In the genomic region with DNA sequence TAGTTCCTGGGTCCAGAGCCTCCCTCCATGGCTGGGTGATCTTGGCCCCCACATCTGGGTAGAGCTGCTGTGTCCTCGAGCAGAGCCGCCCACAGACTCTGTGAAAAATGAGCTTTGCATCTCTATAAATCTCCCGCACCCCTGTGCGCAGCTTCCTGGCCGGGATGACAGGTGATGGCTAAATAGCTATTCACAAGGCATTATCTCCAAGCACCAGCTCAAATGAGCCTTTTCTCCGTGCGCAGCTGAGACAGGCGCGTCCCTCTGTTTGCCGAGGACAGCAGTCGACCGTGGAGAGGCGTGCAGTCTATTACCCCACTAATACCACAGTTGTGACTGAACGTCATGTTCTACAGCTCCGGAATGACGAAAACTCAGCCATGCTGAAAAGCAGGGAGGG, we compare ENCODE assay signal across 15 mouse cellular contexts. TPM values are rescaled to one million over a fixed set of nuclear protein-coding genes. Genes with fewer than 3 reads are reported as not detected.
A peak's percentile ranks its signal among the peaks of the same experiment; 100 is the strongest.
DNase-seq lines count a peak whose midpoint lies in the region; ATAC-seq and TF ChIP-seq lines count a peak whose summit lies in the region.
"Had no signal": no experiment of that assay in that cellular context is flagged by ENCODE, and none has a peak within 500 bp of the region (broad histone marks: within the 10 kb centered on the region; RNA-seq: fewer than 3 reads in every experiment).

No protein-coding gene starts in this region.

- no peak for TF ChIP-seq POLR2A in olfactory bulb, adult 2 months (IDR thresholded peaks at IDR 0.05; ENCODE audit: insufficient read depth, low read depth, low read length)

- no peak overlapping the region for H3K4me3 ChIP-seq in kidney, postnatal 0 days (replicated peaks; ENCODE audit: low read depth, low read length)
- H3K4me3 ChIP-seq in forebrain, embryonic 14.5 days (ENCODE audit: low read depth, low read length) = no peak overlapping the region
- H3K4me3 ChIP-seq in olfactory bulb, adult 2 months (ENCODE audit: insufficient read depth, low read depth, low read length) = no peak overlapping the region
- H3K4me3 ChIP-seq: embryonic facial prominence, embryonic 12.5 days; heart, embryonic 10.5 days; limb, embryonic 13.5 days; lung, embryonic 15.5 days had no signal

- H3K27me3 ChIP-seq in kidney, postnatal 0 days (ENCODE audit: insufficient read depth, low read length) = no peaks in the 10 kb centered on the region
- no peaks in the 10 kb centered on the region for H3K27me3 ChIP-seq in forebrain, embryonic 14.5 days (replicated peaks; ENCODE audit: control insufficient read depth, insufficient read depth, low read length)

- no peak for TF ChIP-seq CTCF in kidney, postnatal 0 days (IDR thresholded peaks at IDR 0.05; ENCODE audit: low read depth)
- TF ChIP-seq CTCF in olfactory bulb, adult 2 months (IDR thresholded peaks at IDR 0.05; ENCODE audit: insufficient read depth, low read depth, low read length) = no peak

- 7% methylated on average over 16 of the region's 16 CpGs for WGBS in kidney, postnatal 0 days
- 5% methylated on average over 16 of the region's 16 CpGs for WGBS in forebrain, embryonic 14.5 days
- WGBS in olfactory bulb, adult 2 months = 10% methylated on average over 16 of the region's 16 CpGs

- ATAC-seq in kidney, postnatal 0 days (replicated peaks; ENCODE audit: low FRiP score, low read depth) = peak; percentile 80
- ATAC-seq in forebrain, embryonic 14.5 days = peak; percentile 56; the same call in 1 of the 2 replicates

- no peak overlapping the region for H3K9ac ChIP-seq in kidney, postnatal 0 days (ENCODE audit: low read depth, low read length)
- peak overlapping the region; percentile 30; the same call in 1 of the 2 replicates for H3K9ac ChIP-seq in forebrain, embryonic 14.5 days (ENCODE audit: low read length)
- H3K9ac ChIP-seq: embryonic facial prominence, embryonic 12.5 days; limb, embryonic 13.5 days; lung, embryonic 15.5 days had no signal

- peak; percentile 88 for DNase-seq in kidney, postnatal 0 days (ENCODE audit: low spot score)
- no peak for DNase-seq in kidney, adult 11 months
- peak; percentile 60 for DNase-seq in forebrain, embryonic 14.5 days (ENCODE audit: low spot score)
- DNase-seq in mesoderm, embryonic 11.5 days (ENCODE audit: low read depth, low spot score) = peak; percentile 39
- no peak for DNase-seq in adrenal gland, adult 2 months
- no peak for DNase-seq in ovary, adult 18-20 months (ENCODE audit: low spot score)
- no peak for DNase-seq in cerebellum, postnatal 25 days
- DNase-seq: adrenal gland, postnatal 10 days; cerebellum, adult 11-12 months; right cerebral cortex, postnatal 25 days had no signal

- H3K27ac ChIP-seq in kidney, postnatal 0 days = no peak overlapping the region
- H3K27ac ChIP-seq in forebrain, embryonic 14.5 days (ENCODE audit: low read depth, low read length) = peak overlapping the region; percentile 45; the same call in 1 of the 2 replicates
- H3K27ac ChIP-seq in olfactory bulb, adult 2 months (ENCODE audit: insufficient read depth, low read depth, low read length) = peak overlapping the region; percentile 23; the same call in 1 of the 2 replicates
- H3K27ac ChIP-seq: embryonic facial prominence, embryonic 12.5 days; heart, embryonic 10.5 days; limb, embryonic 13.5 days; lung, embryonic 15.5 days had no signal

- H3K4me1 ChIP-seq in kidney, postnatal 0 days (replicated peaks; ENCODE audit: insufficient read depth, low read length) = peaks cover 7% of the 10 kb centered on the region; the same call in 1 of the 2 replicates
- H3K4me1 ChIP-seq in forebrain, embryonic 14.5 days (ENCODE audit: control insufficient read depth, insufficient read depth, low read length) = peaks cover 14% of the 10 kb centered on the region
- H3K4me1 ChIP-seq in olfactory bulb, adult 2 months (ENCODE audit: control insufficient read depth, insufficient read depth, low read length) = peaks cover 24% of the 10 kb centered on the region
- H3K4me1 ChIP-seq: embryonic facial prominence, embryonic 12.5 days; limb, embryonic 13.5 days; lung, embryonic 15.5 days had no signal

- H3K4me2 ChIP-seq in kidney, postnatal 0 days (ENCODE audit: low read length) = peak overlapping the region; percentile 27; the same call in 1 of the 2 replicates
- peak overlapping the region; percentile 23; the same call in 1 of the 2 replicates for H3K4me2 ChIP-seq in forebrain, embryonic 14.5 days (ENCODE audit: low read length)
- H3K4me2 ChIP-seq: embryonic facial prominence, embryonic 12.5 days; limb, embryonic 13.5 days; lung, embryonic 15.5 days had no signal

- no peaks in the 10 kb centered on the region for H3K36me3 ChIP-seq in kidney, postnatal 0 days (ENCODE audit: insufficient read depth, low read length)
- H3K36me3 ChIP-seq in forebrain, embryonic 14.5 days (ENCODE audit: control insufficient read depth, insufficient read depth, low read length) = no peaks in the 10 kb centered on the region
- H3K36me3 ChIP-seq: embryonic facial prominence, embryonic 12.5 days; heart, embryonic 10.5 days; limb, embryonic 13.5 days; lung, embryonic 15.5 days had no signal

- H3K9me3 ChIP-seq in kidney, postnatal 0 days (replicated peaks; ENCODE audit: low read length) = no peaks in the 10 kb centered on the region
- H3K9me3 ChIP-seq in forebrain, embryonic 14.5 days (replicated peaks; ENCODE audit: control insufficient read depth, low read length) = no peaks in the 10 kb centered on the region
- H3K9me3 ChIP-seq: embryonic facial prominence, embryonic 12.5 days; heart, embryonic 10.5 days; limb, embryonic 13.5 days; lung, embryonic 15.5 days had no signal

RNA-seq across cellular contexts. Expression of gene Ntsr1, which starts 17.5 kb away (rescaled TPM):
- 4.4 and 4.9 TPM in 2 replicates for polyA plus RNA-seq in kidney, postnatal 0 days (2015; fragmentation: Nextera tagmentation; extraction: Ambion mirVana)
- 4.4 and 6.1 TPM in 2 replicates for polyA plus RNA-seq in forebrain, embryonic 14.5 days (2014; fragmentation: Nextera tagmentation; extraction: Ambion mirVana)
- not detected in 2 replicates for polyA plus RNA-seq in olfactory bulb, adult 2 months (2012; ENCODE audit: insufficient read depth, insufficient read length, low replicate concordance, missing spikeins)
- total RNA-seq in adrenal gland, adult 2 months (2021) = not detected
- not detected in 2 replicates for polyA plus RNA-seq in adrenal gland, adult 2 months (2012; rRNA removed)

RNA-seq across cellular contexts. Expression of gene Slco4a1, which starts 26.2 kb away (rescaled TPM):
- polyA plus RNA-seq in kidney, postnatal 0 days (2015; fragmentation: Nextera tagmentation; extraction: Ambion mirVana) = 11.9 and 12.7 TPM in 2 replicates
- 0.74 and 1.1 TPM in 2 replicates for polyA plus RNA-seq in forebrain, embryonic 14.5 days (2014; fragmentation: Nextera tagmentation; extraction: Ambion mirVana)
- not detected in 2 replicates for polyA plus RNA-seq in olfactory bulb, adult 2 months (2012; ENCODE audit: insufficient read depth, insufficient read length, low replicate concordance, missing spikeins)
- total RNA-seq in adrenal gland, adult 2 months (2021) = 1 to 10 TPM; 2.7 to 3.0 TPM
- 0.74 and 0.83 TPM in 2 replicates for polyA plus RNA-seq in adrenal gland, adult 2 months (2012; rRNA removed)

Comparison
In these comparisons a context has a peak if more than half of its experiments do, and no peak if none do; other contexts are left out.
1. DNase-seq: peak in kidney, postnatal 0 days (single experiment), forebrain, embryonic 14.5 days (single experiment) and mesoderm, embryonic 11.5 days (single experiment); none in kidney, adult 11 months (single experiment), adrenal gland, adult 2 months (single experiment), ovary, adult 18-20 months (single experiment) and cerebellum, postnatal 25 days (0 of 2).